Mouse (Mus musculus) limb, embryonic 11.5 days (tissue): ENCODE measurements at regions not wholly inside any gene's neighbourhood (a gene's known extent, or its start where the extent isn't known, plus 50 kb on each side); places are given as distances from the start of the nearest gene placed in this dataset.
"Not testable (repeated sequence)": the region's sequence is repeated elsewhere in the genome, so short reads cannot be mapped to it uniquely, and the experiment has no call there.

Source experiments
- ATAC-seq: fragments of 200-750 bp; cut with Nextera tagmentation; 2 replicates; pipeline ENCODE4 v1.8.0; 2017; ENCODE audit warnings: low read depth; ENCODE audit not compliant: insufficient number of reproducible peaks, low FRiP score, low TSS enrichment
- DNase-seq: peaks from one replicate; pipeline ENCODE4 v3.0.0-alpha.2; 2015; ENCODE audit warnings: low spot score
- H3K27ac ChIP-seq: fragments of 300-500 bp; sonication (generic); replicated peaks from 2 replicates; pipeline ENCODE4 v1.5.1; 2014; ENCODE audit warnings: low read depth, mild to moderate bottlenecking, low read length
- H3K27me3 ChIP-seq: fragments of 300-500 bp; sonication (generic); 2 replicates; pipeline ENCODE4 v1.6.1; 2014; ENCODE audit warnings: mild to moderate bottlenecking, low read length, mixed read lengths; ENCODE audit not compliant: control insufficient read depth, insufficient read depth
- H3K36me3 ChIP-seq: fragments of 300-500 bp; sonication (generic); 2 replicates; pipeline ENCODE4 v1.6.1; 2014; ENCODE audit warnings: mild to moderate bottlenecking, low read length, moderate library complexity, mixed read lengths; ENCODE audit not compliant: control insufficient read depth, insufficient read depth
- H3K4me1 ChIP-seq: fragments of 300-500 bp; sonication (generic); 2 replicates; pipeline ENCODE4 v1.6.1; 2014; ENCODE audit warnings: low read length, mixed read lengths; ENCODE audit not compliant: control insufficient read depth, insufficient read depth
- H3K4me2 ChIP-seq: fragments of 300-500 bp; sonication (generic); 2 replicates; pipeline ENCODE4 v1.6.1; 2014; ENCODE audit warnings: low read depth, mild to moderate bottlenecking, moderate library complexity; ENCODE audit not compliant: severe bottlenecking
- H3K4me3 ChIP-seq: fragments of 300-500 bp; sonication (generic); 2 replicates; pipeline ENCODE4 v1.5.1; 2014; ENCODE audit warnings: low read depth, low read length
- H3K9ac ChIP-seq: fragments of 300-500 bp; sonication (generic); 2 replicates; pipeline ENCODE4 v1.6.1; 2014; ENCODE audit warnings: mild to moderate bottlenecking, low read length
- H3K9me3 ChIP-seq: fragments of 300-500 bp; sonication (generic); 2 replicates; pipeline ENCODE4 v1.6.1; 2016; ENCODE audit warnings: low read length; ENCODE audit not compliant: control insufficient read depth
- WGBS: fragments of 180-500 bp; shearing (Covaris S2); extraction: QIAGEN DNeasy Blood & Tissue Kit; methylation state at CpG from one replicate; pipeline ENCODE4 v1.1.7; 2014; 5-methylcytosine and 5-hydroxymethylcytosine counted together

DNA sequence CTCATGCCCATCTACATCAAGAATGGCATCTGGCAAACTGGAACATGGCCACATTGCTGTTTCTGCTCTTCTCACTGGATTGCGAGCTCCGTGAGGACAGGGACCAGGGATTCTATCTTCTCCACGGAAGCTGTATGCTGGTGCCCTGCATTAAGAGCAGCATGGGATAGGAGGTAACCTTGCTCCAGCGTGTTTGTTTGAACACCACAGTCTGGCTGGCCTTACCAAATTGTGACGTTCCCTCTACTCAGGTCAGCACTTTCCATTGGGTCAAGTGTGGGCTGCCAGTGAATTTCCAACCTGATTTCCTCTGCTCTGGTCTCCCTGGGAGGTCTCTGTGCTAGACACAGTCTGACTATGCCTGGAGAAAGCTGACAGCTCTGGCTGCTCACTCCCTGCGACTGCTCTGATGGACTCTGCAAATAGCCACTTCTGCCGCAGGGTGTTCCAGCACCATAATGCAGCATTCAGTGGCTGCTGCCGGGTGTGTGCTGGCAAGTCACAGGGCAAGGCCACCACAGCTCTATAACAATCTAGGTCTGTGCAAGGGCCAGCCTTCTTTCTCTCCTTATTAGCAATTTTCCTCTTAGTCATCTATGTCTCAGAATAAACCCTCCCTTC, 175.6 kb downstream of the Opa1 start:
- H3K27me3 ChIP-seq, result peaks cover 2% of the 10 kb centered on the region; the same call in 1 of the 2 replicates
- H3K9me3 ChIP-seq, result no peaks in the 10 kb centered on the region
- ATAC-seq, result no peak

DNA sequence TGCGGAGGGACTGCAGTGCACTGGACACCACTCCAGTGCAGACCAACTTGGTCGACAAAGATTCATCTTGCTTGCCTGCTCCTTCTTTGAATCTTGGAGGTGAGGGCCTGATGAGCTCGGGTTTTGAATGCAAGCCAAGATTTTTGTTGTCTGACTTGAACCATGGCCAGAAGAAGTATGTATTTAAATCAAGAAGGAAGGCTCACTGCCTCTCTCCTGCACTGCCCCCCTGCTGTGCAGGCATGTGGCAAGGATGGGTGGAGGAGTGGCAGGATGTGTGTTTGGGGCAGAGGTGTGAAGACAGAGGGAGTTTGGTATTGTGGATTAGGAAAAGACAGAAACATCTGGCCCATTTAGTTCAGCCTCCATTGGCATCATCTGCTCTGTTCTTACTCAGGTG, 179.1 kb downstream of the Opa1 start:
- H3K4me1 ChIP-seq, result peaks cover 24% of the 10 kb centered on the region
- H3K27ac ChIP-seq, result 0 out of 2 replicates have a peak overlapping the region, but pooled peaks have one; percentile 42
- WGBS, result 81% methylated on average over 3 of the region's 3 CpGs
- H3K4me2 ChIP-seq, result no peak overlapping the region
- ATAC-seq, result no peak
- H3K36me3 ChIP-seq, result no peaks in the 10 kb centered on the region
- DNase-seq, result no peak
- H3K9me3 ChIP-seq, result no peaks in the 10 kb centered on the region
- peaks cover 2% of the 10 kb centered on the region; the same call in 1 of the 2 replicates for H3K27me3 ChIP-seq
- no peak overlapping the region for H3K9ac ChIP-seq
- no peak overlapping the region for H3K4me3 ChIP-seq

More for the DNA sequence above, 175.6 kb downstream of the Opa1 start:
- DNase-seq, result no peak
- Histone ChIP-seq H3K4me3 (no peak overlapping the region), H3K27ac (no peak overlapping the region), H3K4me2 (no peak overlapping the region), H3K4me1 (peaks cover 12% of the 10 kb centered on the region), H3K36me3 (no peaks in the 10 kb centered on the region), H3K9ac (no peak overlapping the region)
- 57% methylated on average over 8 of the region's 8 CpGs for WGBS

DNA sequence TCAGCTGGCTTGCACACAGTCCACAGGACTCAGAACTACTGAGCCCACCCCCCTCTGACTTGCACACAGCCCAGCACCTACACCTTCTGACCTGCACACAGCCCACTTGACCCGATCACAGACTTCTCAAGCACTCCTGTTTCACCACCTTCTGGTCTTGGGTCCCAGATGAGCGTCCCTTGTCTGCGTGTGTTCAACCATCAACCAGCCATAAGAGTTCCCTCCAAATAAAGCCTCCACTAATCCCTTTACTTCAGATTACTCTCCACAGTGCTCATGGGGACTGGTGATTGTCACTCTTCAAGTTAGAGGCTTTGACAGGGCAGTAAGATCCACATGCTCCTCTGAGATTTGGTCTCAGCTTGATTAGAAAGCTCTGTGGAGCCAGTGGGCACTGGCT, 180.3 kb downstream of the Opa1 start:
- Histone ChIP-seq H3K9me3 (no peaks in the 10 kb centered on the region), H3K4me3 (no peak overlapping the region), H3K4me1 (peaks cover 24% of the 10 kb centered on the region), H3K4me2 (no peak overlapping the region), H3K27ac (no peak overlapping the region), H3K9ac (no peak overlapping the region), H3K27me3 (peaks cover 2% of the 10 kb centered on the region; the same call in 1 of the 2 replicates), H3K36me3 (no peaks in the 10 kb centered on the region)
- ATAC-seq (no peak), DNase-seq (no peak)
- 70% methylated on average over 3 of the region's 3 CpGs for WGBS

DNA sequence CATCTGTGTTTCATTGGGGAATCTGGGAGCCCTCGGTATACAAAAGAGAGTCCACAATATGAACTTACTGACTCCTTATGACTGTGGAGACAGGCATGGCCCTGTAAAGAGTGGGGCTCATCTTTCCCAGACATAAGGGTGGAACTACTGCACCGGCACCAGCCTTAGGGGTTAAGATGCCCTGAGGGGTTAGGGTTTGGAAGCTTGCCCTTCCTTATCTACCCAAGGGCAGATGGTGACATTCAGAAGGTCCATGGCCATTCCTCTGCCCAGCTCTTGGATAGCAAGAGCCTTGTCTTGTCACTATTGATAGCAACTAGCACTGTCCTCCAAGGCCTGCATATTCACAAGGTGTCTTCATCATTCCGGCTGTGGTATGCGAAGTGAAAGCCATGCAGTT, 181.5 kb downstream of the Opa1 start:
- Histone ChIP-seq H3K9me3 (no peaks in the 10 kb centered on the region), H3K27ac (no peak overlapping the region), H3K4me2 (no peak overlapping the region), H3K27me3 (peaks cover 2% of the 10 kb centered on the region; the same call in 1 of the 2 replicates), H3K9ac (no peak overlapping the region), H3K4me1 (peaks cover 19% of the 10 kb centered on the region), H3K36me3 (no peaks in the 10 kb centered on the region), H3K4me3 (no peak overlapping the region)
- 81% methylated on average over 4 of the region's 4 CpGs for WGBS
- ATAC-seq (no peak), DNase-seq (no peak)

DNA sequence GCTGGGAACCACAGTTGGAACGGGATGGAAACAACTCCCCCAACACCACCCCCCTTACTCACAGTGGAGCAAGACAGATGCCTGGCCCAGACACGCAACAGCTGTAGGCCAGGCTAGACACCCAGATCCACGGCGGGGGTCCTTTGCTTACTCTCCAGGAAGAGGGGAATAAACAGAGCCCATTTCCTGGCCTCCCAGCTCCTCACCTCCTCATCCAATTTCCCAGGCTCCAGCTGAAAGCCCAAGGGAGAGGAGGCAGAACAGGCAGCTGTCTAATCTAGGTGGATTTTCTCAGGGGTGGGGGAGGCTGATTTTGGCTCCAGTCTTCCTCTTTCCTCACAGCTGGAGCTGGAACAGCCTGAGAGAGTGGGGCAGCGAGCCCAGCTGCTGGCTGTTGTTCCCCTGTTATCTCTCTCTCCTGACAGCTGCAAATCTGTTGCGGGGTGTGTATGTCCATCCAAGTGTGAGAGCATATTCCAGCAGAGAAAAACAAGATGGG, 182.7 kb downstream of the Opa1 start:
- Histone ChIP-seq H3K4me1 (peaks cover 19% of the 10 kb centered on the region), H3K9ac (no peak overlapping the region), H3K4me2 (peak overlapping the region; percentile 10; the same call in 1 of the 2 replicates), H3K36me3 (no peaks in the 10 kb centered on the region), H3K27ac (0 out of 2 replicates have a peak overlapping the region, but pooled peaks have one; percentile 31), H3K4me3 (no peak overlapping the region), H3K9me3 (no peaks in the 10 kb centered on the region), H3K27me3 (peaks cover 2% of the 10 kb centered on the region; the same call in 1 of the 2 replicates)
- DNase-seq (no peak), ATAC-seq (peak; percentile 72)
- 17% methylated on average over 6 of the region's 6 CpGs for WGBS

DNA sequence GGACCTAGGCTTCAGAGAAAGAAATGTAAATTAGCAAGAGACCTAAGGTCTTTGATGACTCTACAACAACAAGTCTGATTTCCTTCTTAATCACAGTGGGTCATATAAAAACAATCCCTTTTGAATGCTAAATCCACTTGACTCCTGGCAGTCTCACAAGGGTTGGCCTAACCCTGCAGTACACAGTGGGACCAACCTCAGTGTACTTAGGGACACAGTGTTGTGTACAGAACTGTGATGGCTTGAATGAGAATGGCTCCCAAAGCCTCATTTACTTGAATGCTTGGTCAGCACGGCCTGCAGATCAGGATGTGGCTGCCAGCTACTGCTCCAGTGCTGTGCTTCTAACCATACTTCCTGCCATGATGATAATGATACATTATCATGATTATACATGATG, 185.2 kb downstream of the Opa1 start:
- H3K4me3 ChIP-seq, result no peak overlapping the region
- no peak for DNase-seq
- no peaks in the 10 kb centered on the region for H3K36me3 ChIP-seq
- H3K9ac ChIP-seq, result no peak overlapping the region
- no peaks in the 10 kb centered on the region for H3K9me3 ChIP-seq
- H3K4me1 ChIP-seq, result peaks cover 12% of the 10 kb centered on the region
- no peaks in the 10 kb centered on the region for H3K27me3 ChIP-seq
- H3K4me2 ChIP-seq, result no peak overlapping the region
- ATAC-seq, result no peak
- no peak overlapping the region for H3K27ac ChIP-seq
- 86% methylated on average over 1 of the region's 1 CpGs for WGBS

DNA sequence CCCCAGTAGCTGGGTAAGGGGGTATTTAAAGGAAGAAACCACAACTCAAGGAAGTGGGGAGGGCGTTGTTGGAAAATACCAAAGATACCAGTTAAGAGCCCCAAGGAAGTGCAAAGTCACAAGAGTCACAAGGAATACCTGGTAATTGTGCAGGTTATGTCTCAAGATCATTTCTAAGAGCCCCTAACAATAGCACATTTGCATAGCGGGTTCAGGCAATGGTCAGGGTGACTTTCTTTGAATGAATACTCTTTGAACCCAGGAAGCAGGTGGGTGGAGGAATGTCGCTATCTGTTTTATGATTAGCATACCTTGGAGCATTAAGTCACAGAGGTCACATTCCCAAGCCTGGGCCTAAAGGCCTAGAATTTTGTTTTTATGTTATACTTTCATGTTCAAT, 186.7 kb downstream of the Opa1 start:
- H3K36me3 ChIP-seq, H3K4me3 ChIP-seq, H3K27ac ChIP-seq, H3K27me3 ChIP-seq, DNase-seq, H3K9ac ChIP-seq, ATAC-seq, H3K9me3 ChIP-seq, H3K4me2 ChIP-seq: not testable (repeated sequence)
- peaks cover 12% of the 10 kb centered on the region for H3K4me1 ChIP-seq
- WGBS, result 86% methylated on average over 3 of the region's 3 CpGs

DNA sequence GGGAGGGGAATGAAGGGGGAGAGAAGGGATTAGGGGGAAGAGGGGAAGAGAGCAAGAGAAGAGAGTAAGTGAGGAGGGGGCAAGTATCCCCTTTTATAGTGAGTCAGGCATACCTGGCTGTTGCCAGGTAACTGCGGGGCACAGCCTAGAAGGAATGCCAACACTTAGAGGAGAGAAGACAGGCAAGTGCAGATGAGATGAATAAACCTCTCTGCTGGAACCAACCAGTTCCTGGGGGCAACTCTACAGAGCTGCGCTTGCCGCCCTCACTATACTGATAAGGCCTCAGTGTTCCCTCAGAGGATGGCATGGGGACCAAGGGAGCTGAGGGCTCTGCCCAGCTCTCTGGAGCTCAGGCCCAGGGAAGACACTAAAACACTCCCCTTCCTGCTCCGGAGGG, 192.2 kb downstream of the Opa1 start:
- no peak overlapping the region for H3K4me3 ChIP-seq
- H3K27me3 ChIP-seq, result no peaks in the 10 kb centered on the region
- no peak overlapping the region for H3K9ac ChIP-seq
- H3K27ac ChIP-seq, result peak overlapping the region; percentile 60; the same call in 1 of the 2 replicates
- no peak overlapping the region for H3K4me2 ChIP-seq
- no peaks in the 10 kb centered on the region for H3K9me3 ChIP-seq
- 25% methylated on average over 4 of the region's 4 CpGs for WGBS
- DNase-seq, result no peak
- peaks cover 27% of the 10 kb centered on the region for H3K4me1 ChIP-seq
- ATAC-seq, result no peak; the same call in 1 of the 2 replicates
- H3K36me3 ChIP-seq, result no peaks in the 10 kb centered on the region
